Mouse (Mus musculus) limb, embryonic 10.5 days (tissue): ENCODE data around the gene Ppp2r3a. TPM values are rescaled to one million over a fixed set of nuclear protein-coding genes. Genes with fewer than 3 reads are reported as not detected.

Experiments used
- DNase-seq: peaks from one replicate; pipeline ENCODE4 v3.0.0-alpha.2; 2017; ENCODE audit warnings: low spot score
- H3K27ac ChIP-seq: fragments of 300-500 bp; sonication (generic); 2 replicates; pipeline ENCODE4 v1.5.1; 2016; ENCODE audit warnings: mild to moderate bottlenecking
- H3K27me3 ChIP-seq: fragments of 300-500 bp; sonication (generic); 2 replicates; pipeline ENCODE4 v1.6.1; 2016; ENCODE audit warnings: low read depth, mild to moderate bottlenecking; ENCODE audit not compliant: poor library complexity, severe bottlenecking
- H3K36me3 ChIP-seq: fragments of 300-500 bp; sonication (generic); 2 replicates; pipeline ENCODE4 v1.6.1; 2016; ENCODE audit warnings: mild to moderate bottlenecking, moderate library complexity
- H3K4me1 ChIP-seq: fragments of 300-500 bp; sonication (generic); 2 replicates; pipeline ENCODE4 v1.6.1; 2016
- H3K4me3 ChIP-seq: fragments of 300-500 bp; sonication (generic); 2 replicates; pipeline ENCODE4 v1.5.1; 2016; ENCODE audit warnings: mild to moderate bottlenecking, moderate library complexity
- H3K9me3 ChIP-seq: fragments of 300-500 bp; sonication (generic); replicated peaks from 2 replicates; pipeline ENCODE4 v1.6.1; 2016; ENCODE audit warnings: mild to moderate bottlenecking
- WGBS: fragments of 180-500 bp; shearing (Covaris S2); methylation state at CpG from one replicate; pipeline ENCODE4 v1.1.7; 2016; 5-methylcytosine and 5-hydroxymethylcytosine counted together
- polyA plus RNA-seq: library from polyadenylated mRNA; unstranded; fragments of >200 nt; fragmentation: Nextera tagmentation; extraction: Ambion mirVana; gene quantifications from 2 replicates; pipeline ENCODE4 v1.2.1, GENCODE M21; 2016

The Ppp2r3a gene
- polyA plus RNA-seq, 1 experiment from 2014 or later: 10.3 TPM

DNA sequence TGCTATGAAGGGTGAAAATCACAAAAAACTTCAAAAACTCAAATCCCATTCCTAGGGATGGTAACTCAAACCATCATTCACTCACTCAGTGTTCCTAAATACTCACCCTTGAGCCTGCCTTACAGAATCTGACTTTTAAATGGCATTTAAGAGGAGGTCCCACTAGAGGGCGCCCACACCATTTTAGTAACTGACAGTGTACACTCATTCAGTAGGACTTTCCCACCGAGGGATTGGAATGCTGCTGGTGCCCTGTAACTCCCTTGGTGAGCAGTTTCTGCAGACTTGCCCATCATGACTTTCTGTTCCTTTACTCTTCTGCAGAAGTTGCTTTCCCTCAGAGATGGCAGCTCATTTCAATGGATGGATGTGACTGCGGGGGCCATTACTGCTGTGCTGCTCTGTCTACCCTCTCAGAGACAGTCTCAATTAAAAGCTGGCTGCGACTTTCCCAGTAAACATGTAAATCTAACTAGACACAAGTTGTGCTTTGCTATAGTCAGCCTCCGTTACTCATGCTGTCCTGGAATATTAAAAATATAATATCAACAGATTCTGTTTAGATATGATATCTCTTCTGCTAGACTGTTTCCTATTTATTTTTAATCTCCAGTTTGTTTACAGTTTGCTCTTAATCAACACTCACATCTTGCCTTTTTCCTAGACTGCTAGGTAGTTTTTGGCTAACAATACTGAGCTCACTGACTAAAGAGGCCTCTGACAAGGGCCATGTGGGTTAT, 69.5 kb downstream of the Ppp2r3a start:
- peaks cover 25% of the 10 kb centered on the region for H3K36me3 ChIP-seq
- 45% methylated on average over 5 of the region's 5 CpGs for WGBS
- no peak overlapping the region for H3K4me3 ChIP-seq
- H3K27me3 ChIP-seq: no peaks in the 10 kb centered on the region
- no peak overlapping the region for H3K27ac ChIP-seq
- H3K9me3 ChIP-seq: no peaks in the 10 kb centered on the region
- no peaks in the 10 kb centered on the region for H3K4me1 ChIP-seq
- DNase-seq: peak; percentile 82

DNA sequence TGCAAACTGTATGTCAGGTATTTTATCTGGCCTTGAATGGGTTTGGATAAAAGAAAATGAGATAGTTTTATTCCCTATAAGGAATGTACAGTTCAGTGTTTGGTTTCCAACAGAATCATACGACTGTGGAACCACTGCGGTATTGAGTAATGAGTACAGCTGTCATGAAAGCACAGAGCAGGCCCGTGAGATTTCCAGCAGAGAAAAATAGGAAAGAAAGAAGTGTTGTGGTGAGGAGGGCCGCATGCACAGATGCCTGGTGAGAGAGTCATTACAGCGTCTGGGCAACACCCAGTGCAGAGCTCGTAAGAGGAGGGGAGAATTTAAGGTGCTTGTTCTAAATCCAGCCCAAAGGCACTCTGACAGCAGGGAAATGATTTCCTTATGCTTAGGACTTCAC, 70.3 kb downstream of the Ppp2r3a start:
- Histone ChIP-seq H3K27me3 (no peaks in the 10 kb centered on the region), H3K4me1 (no peaks in the 10 kb centered on the region), H3K27ac (no peak overlapping the region), H3K4me3 (no peak overlapping the region), H3K36me3 (peaks cover 26% of the 10 kb centered on the region), H3K9me3 (no peaks in the 10 kb centered on the region)
- 86% methylated on average over 6 of the region's 6 CpGs for WGBS
- no peak for DNase-seq

DNA sequence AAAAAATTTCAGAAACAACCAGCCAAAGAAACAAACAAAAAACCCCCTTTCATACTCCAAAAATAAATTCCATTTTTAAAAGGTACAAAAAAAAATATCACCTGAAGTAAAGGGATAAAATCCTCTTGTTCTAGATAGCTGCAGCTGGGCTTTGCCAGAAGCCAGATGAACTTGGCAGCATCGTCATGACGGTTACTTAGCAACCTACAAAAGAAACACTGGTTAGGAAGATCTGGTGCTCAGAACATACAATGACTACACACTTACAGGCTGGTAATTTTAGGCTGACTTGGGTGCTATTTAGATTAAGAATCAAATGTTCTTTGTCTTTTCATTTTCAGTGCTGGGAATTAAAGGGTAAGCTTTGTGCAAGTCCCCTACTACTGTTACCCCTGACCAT, 71.4 kb downstream of the Ppp2r3a start:
- H3K4me3 ChIP-seq: no peak overlapping the region
- no peaks in the 10 kb centered on the region for H3K27me3 ChIP-seq
- H3K36me3 ChIP-seq: peaks cover 22% of the 10 kb centered on the region
- 94% methylated on average over 2 of the region's 2 CpGs for WGBS
- DNase-seq: no peak
- no peaks in the 10 kb centered on the region for H3K9me3 ChIP-seq
- H3K27ac ChIP-seq: no peak overlapping the region
- no peaks in the 10 kb centered on the region for H3K4me1 ChIP-seq

DNA sequence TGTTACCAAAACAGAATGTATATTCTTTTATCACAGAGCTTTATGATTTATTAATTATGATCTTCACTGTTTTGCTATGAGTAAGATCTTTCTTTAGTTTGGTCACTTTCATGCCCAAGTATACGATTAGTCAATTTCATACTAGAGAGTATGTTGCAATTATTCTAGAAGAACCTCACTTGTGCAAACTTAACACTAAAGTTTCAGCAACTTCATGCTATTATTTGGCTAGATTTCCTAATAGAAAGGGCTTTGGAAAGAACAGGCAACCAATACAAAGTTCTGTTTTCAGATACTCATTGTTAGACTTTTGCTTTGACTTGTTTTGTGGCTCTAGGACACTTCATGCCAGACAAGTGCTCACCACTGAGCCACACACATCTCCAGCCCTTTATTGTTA, 91.0 kb downstream of the Ppp2r3a start:
- no peak for DNase-seq
- Histone ChIP-seq H3K27me3 (no peaks in the 10 kb centered on the region), H3K36me3 (peaks cover 9% of the 10 kb centered on the region; the same call in 1 of the 2 replicates), H3K27ac (no peak overlapping the region), H3K9me3 (no peaks in the 10 kb centered on the region), H3K4me1 (no peaks in the 10 kb centered on the region), H3K4me3 (no peak overlapping the region)
- 89% methylated on average over 1 of the region's 1 CpGs for WGBS

DNA sequence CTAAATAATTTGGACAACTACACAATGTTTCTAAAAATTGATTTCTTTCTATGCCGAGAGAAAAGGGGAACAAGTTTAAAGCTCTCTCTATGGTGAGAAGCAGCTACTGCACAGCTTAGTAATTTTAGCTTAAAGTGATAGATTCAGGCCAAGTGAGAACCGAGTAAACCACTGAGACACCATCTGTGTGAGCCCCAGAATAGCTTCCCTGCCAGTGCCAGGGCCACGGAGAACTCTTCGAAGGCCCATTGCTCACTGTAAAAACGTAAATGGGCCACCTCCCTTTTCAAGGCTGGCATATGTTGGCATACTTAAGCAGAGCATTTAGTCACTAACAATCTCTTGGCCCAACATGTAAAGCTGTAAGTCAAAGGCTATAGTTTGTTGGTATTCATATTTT, 91.5 kb downstream of the Ppp2r3a start:
- Histone ChIP-seq H3K4me3 (no peak overlapping the region), H3K27me3 (no peaks in the 10 kb centered on the region), H3K4me1 (no peaks in the 10 kb centered on the region), H3K27ac (no peak overlapping the region), H3K36me3 (peaks cover 9% of the 10 kb centered on the region; the same call in 1 of the 2 replicates), H3K9me3 (no peaks in the 10 kb centered on the region)
- DNase-seq: no peak
- 75% methylated on average over 5 of the region's 5 CpGs for WGBS

DNA sequence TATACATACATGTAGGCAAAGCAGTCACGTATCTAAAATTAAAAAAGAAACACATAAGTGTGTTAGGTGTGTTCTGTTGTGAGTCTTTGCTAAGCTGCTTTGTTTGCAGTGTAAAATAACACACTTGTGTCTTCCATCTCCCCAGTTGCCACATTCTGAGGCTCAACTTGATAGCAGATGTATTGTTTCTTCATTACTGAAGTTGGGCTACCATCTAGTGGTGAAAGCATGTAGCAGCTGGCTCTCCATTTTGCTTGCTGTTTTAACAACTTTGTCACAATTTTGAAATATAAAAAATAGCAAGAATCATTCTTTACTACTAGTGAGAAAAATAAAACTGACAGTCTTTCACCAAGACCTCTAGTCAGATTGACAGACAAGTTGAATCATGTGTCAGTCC, 92.2 kb downstream of the Ppp2r3a start:
- WGBS: 83% methylated on average over 1 of the region's 1 CpGs
- Histone ChIP-seq H3K36me3 (peaks cover 9% of the 10 kb centered on the region; the same call in 1 of the 2 replicates), H3K27me3 (no peaks in the 10 kb centered on the region), H3K4me1 (no peaks in the 10 kb centered on the region), H3K9me3 (no peaks in the 10 kb centered on the region), H3K4me3 (no peak overlapping the region), H3K27ac (no peak overlapping the region)
- DNase-seq: no peak

DNA sequence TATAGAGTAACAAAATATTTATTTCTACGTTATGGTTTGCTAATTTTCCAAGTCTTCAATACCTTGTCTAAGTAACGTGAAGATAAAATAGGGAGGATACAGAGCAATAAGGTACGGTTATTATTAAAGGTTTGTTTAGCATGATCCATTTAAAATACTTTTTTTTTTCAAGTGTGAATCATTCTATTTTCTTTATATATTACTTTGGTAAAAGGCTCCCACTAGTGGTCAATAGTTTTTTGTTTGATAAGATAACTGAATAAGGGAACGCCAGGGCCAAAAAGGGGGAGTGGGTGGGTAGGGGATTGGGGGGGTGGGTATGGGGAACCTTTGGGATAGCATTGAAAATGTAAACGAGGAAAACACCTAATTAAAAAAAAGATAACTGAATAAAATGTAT, 98.7 kb downstream of the Ppp2r3a start:
- 87% methylated on average over 5 of the region's 5 CpGs for WGBS
- H3K36me3 ChIP-seq: peaks cover 14% of the 10 kb centered on the region
- H3K27me3 ChIP-seq: no peaks in the 10 kb centered on the region
- no peak for DNase-seq
- H3K4me1 ChIP-seq: no peaks in the 10 kb centered on the region
- H3K9me3 ChIP-seq: no peaks in the 10 kb centered on the region
- no peak overlapping the region for H3K4me3 ChIP-seq
- H3K27ac ChIP-seq: no peak overlapping the region

DNA sequence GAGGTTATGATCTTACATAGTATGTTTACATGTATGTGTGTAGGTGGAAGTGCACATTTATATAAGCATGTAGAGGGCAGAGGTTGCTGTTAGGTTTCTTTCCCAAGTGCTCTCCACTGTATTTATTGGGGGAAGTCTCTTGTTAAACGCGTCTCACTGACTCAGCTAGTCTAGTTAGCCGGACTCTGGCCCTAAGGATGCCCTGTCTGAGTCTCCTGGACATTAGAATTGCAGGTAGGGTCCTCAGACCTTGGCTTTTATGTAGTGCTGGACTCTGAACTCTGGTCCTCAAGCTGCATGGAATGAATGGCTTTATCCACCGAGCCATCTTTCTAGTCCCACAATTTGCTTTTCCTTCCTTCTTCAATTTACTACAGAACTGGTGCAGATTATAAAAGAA, 108.0 kb downstream of the Ppp2r3a start:
- Histone ChIP-seq H3K27me3 (no peaks in the 10 kb centered on the region), H3K9me3 (no peaks in the 10 kb centered on the region), H3K27ac (no peak overlapping the region), H3K4me1 (no peaks in the 10 kb centered on the region), H3K36me3 (peaks cover 22% of the 10 kb centered on the region), H3K4me3 (no peak overlapping the region)
- WGBS: 94% methylated on average over 4 of the region's 4 CpGs
- DNase-seq: no peak

DNA sequence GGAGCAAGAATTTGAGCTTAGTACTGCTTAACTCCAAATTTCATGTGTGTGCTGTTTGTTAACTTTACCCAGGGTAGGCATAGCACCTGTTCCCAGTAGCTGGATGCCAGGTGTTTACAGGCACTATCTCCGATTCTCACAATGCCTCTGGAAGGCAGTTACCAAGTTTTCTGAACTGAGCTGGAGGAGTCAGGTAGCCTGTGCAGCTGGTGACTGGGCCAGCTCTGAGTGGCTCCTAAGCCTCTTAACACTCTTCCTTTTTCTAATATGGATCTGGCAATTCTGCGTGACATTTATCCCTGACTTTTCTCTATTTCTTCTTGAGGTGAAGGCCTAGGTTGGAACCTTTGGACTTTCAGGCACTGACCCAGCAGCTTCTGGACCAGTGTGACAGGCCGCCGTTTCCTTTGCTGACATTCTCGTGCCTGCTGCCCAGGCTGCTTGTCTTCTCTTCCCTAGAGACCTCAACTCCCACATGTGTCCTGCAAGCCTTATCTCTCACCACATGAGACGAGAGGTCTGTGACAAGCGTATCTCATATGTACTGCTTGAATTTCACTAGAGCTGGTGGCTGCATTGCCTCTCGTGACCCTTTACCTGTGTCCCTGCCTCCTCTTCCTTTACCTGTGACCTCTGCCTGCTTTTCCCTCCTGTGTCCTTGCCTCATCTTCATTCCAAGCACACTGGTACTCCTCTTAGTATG, 137.3 kb downstream of the Ppp2r3a start:
- H3K36me3 ChIP-seq: peaks cover 10% of the 10 kb centered on the region; the same call in 1 of the 2 replicates
- no peaks in the 10 kb centered on the region for H3K27me3 ChIP-seq
- H3K9me3 ChIP-seq: no peaks in the 10 kb centered on the region
- DNase-seq: no peak
- H3K4me1 ChIP-seq: no peaks in the 10 kb centered on the region
- no peak overlapping the region for H3K4me3 ChIP-seq
- H3K27ac ChIP-seq: no peak overlapping the region
- WGBS: 90% methylated on average over 8 of the region's 8 CpGs

DNA sequence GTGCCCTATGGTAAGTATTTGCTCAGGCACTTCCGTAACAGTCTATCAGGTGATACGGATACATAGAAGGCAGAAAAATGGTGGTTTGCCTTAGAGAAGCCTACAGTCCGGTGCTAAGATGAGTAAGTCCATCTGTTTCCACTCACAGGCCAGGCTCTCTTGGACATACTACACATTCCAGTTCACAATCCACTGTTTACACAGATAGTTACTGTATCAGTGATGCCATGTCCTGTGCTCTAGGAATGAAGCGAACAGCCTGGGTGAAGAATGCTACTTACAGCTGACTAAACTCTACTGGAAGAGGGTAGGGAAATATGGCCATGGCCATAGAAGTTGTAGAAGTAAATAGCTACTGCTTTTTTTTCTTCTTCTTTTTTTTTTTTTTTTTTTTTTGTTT, 138.3 kb downstream of the Ppp2r3a start:
- H3K27me3 ChIP-seq: no peaks in the 10 kb centered on the region
- no peaks in the 10 kb centered on the region for H3K4me1 ChIP-seq
- no peak for DNase-seq
- WGBS: 96% methylated on average over 4 of the region's 4 CpGs
- no peaks in the 10 kb centered on the region for H3K9me3 ChIP-seq
- H3K36me3 ChIP-seq: peaks cover 10% of the 10 kb centered on the region; the same call in 1 of the 2 replicates
- no peak overlapping the region for H3K4me3 ChIP-seq
- H3K27ac ChIP-seq: no peak overlapping the region

DNA sequence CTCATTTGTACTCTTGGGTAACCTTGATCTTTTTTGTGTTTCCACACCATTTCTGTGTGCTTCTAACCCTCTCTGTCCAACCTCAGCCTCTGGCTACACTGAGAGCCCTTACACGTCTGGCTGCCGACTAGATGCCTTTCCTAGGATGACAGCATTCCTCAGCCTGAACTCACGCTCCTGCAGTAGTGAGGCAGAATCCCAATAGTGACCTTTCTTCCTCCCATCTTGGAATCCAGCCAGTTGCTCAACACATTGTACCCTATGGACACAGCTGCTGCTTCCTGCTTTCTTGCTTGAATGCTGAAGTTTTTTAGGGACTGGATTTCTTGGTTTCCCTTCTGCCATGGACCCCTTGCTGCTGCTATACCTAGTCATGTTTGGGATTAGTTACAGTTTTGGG, 141.6 kb downstream of the Ppp2r3a start:
- no peaks in the 10 kb centered on the region for H3K4me1 ChIP-seq
- H3K36me3 ChIP-seq: peaks cover 21% of the 10 kb centered on the region
- no peaks in the 10 kb centered on the region for H3K27me3 ChIP-seq
- DNase-seq: no peak
- 71% methylated on average over 3 of the region's 3 CpGs for WGBS
- H3K4me3 ChIP-seq: no peak overlapping the region
- H3K27ac ChIP-seq: no peak overlapping the region
- H3K9me3 ChIP-seq: no peaks in the 10 kb centered on the region

DNA sequence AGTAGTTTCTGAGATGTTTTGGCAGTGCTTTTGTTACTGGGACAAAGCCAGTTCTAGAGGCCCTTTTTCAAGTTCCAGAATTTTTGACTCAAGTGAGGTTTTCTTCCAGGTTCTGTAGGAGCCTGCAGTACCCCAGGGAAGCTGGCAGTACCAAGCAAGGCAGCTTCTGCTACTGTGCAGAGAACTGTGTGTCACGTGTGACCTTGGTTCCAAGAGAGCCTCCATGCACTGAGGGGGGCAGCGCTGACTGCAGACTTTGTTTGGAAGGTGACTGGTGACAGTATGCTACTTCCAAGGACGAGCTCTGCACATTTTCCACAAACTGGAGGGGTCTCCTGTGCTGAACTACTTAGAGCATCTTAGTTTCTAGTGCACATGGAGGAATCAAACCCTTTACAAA, 144.2 kb downstream of the Ppp2r3a start:
- no peaks in the 10 kb centered on the region for H3K27me3 ChIP-seq
- no peak for DNase-seq
- H3K9me3 ChIP-seq: no peaks in the 10 kb centered on the region
- H3K27ac ChIP-seq: no peak overlapping the region
- H3K4me1 ChIP-seq: no peaks in the 10 kb centered on the region
- no peak overlapping the region for H3K4me3 ChIP-seq
- peaks cover 35% of the 10 kb centered on the region for H3K36me3 ChIP-seq
- 80% methylated on average over 3 of the region's 3 CpGs for WGBS

DNA sequence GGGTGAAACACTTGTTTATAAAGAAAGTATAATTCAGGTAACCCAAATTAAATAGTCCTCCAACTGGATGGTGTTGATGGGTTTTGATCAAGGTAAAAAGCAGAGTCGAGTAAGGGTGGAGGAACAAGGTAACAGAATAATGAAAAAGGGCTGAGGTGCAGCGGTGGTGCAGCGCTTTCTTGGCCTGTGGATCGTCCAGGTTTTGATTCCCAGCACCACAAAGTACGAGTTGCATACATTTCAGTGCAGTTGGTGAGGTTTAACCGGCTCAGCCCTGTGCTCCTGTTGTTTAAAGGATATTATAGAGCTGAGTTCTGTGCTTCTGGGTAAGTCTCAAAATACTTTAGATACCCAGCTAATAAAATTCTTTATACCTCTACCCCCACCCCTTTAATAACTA, 145.9 kb downstream of the Ppp2r3a start:
- H3K27me3 ChIP-seq: no peaks in the 10 kb centered on the region
- no peak overlapping the region for H3K4me3 ChIP-seq
- DNase-seq: no peak
- H3K9me3 ChIP-seq: no peaks in the 10 kb centered on the region
- WGBS: 93% methylated on average over 6 of the region's 6 CpGs
- no peaks in the 10 kb centered on the region for H3K4me1 ChIP-seq
- H3K36me3 ChIP-seq: peaks cover 45% of the 10 kb centered on the region
- no peak overlapping the region for H3K27ac ChIP-seq
